24 mouse cellular contexts compared by ENCODE assay signal in the genomic region with DNA sequence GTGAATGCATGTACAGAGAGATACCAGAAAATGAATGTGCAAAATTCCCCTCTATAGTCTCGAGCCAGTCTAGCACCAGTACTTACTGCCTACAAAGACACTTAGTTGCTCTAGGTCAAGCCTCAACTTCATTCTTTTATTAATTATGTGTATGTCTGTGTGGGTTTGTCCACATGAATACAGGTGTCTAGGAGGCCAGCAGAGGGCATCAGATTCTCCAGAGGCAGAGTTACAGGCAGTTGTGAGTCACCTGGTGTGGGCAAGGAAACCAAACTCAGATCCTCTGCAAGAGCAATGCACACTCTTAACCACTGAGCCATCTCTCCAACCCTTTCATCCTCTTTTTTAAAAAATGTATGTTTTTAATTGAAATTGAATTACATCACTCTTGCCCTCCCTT.
"Had no signal": no experiment of that assay in that cellular context is flagged by ENCODE, and none has a peak within 500 bp of the region (broad histone marks: within the 10 kb centered on the region; RNA-seq: fewer than 3 reads in every experiment).

No protein-coding gene starts in this region.

- DNase-seq: kidney, adult 11 months; kidney, adult 8-10 months; kidney, postnatal 14 days; kidney, postnatal 4 days; layer of hippocampus, postnatal 36 days; left cerebral cortex, postnatal 4 days; lung, adult 18-20 months; lung, postnatal 10 days; lung, postnatal 36 days; retina, postnatal 1 day; right cerebral cortex, postnatal 25 days; spleen, adult 18-20 months; thymus, adult 18-20 months; thymus, postnatal 36 days had no signal

- H3K4me1 ChIP-seq: limb, embryonic 12.5 days; limb, embryonic 15.5 days; lung, embryonic 15.5 days; midbrain, embryonic 10.5 days; midbrain, embryonic 13.5 days; stomach, embryonic 15.5 days had no signal

- H3K9ac ChIP-seq: limb, embryonic 12.5 days; limb, embryonic 15.5 days; liver, embryonic 14.5 days; lung, embryonic 15.5 days; midbrain, embryonic 13.5 days; stomach, embryonic 15.5 days had no signal

- ATAC-seq: midbrain, embryonic 13.5 days had no signal

- H3K9me3 ChIP-seq: limb, embryonic 12.5 days; limb, embryonic 15.5 days; lung, embryonic 15.5 days; megakaryocyte, embryonic 14.5 days; midbrain, embryonic 10.5 days; midbrain, embryonic 13.5 days; stomach, embryonic 15.5 days had no signal

- H3K4me3 ChIP-seq: left cerebral cortex, adult 2 months; limb, embryonic 12.5 days; limb, embryonic 15.5 days; lung, embryonic 15.5 days; megakaryocyte, embryonic 14.5 days; midbrain, embryonic 10.5 days; midbrain, embryonic 13.5 days; stomach, embryonic 15.5 days had no signal

- H3K27ac ChIP-seq: left cerebral cortex, adult 2 months; limb, embryonic 12.5 days; limb, embryonic 15.5 days; liver, embryonic 14.5 days; lung, embryonic 15.5 days; midbrain, embryonic 10.5 days; midbrain, embryonic 13.5 days; stomach, embryonic 15.5 days had no signal

- H3K36me3 ChIP-seq: limb, embryonic 12.5 days; limb, embryonic 15.5 days; lung, embryonic 15.5 days; midbrain, embryonic 10.5 days; midbrain, embryonic 13.5 days; stomach, embryonic 15.5 days had no signal

- H3K4me2 ChIP-seq: limb, embryonic 12.5 days; limb, embryonic 15.5 days; liver, embryonic 11.5 days; lung, embryonic 15.5 days; midbrain, embryonic 13.5 days; stomach, embryonic 15.5 days had no signal

- H3K27me3 ChIP-seq: limb, embryonic 12.5 days; limb, embryonic 15.5 days; lung, embryonic 15.5 days; megakaryocyte, embryonic 14.5 days; midbrain, embryonic 13.5 days; stomach, embryonic 15.5 days had no signal
